Mouse (Mus musculus): Measurements from ENCODE around the gene Arhgef25. TPM values are rescaled to one million over a fixed set of nuclear protein-coding genes. Genes with fewer than 3 reads are reported as not detected.

Gene Arhgef25
- polyA plus RNA-seq, 1 experiment = 10.4 TPM

GRCm38 (mm10) chr10:127179871-127180694, 9.8 kb downstream of the Arhgef25 start, which contains the start of gene Slc26a10:
Gene Slc26a10 (minus strand): TSS chr10:127180645.
- Histone ChIP-seq H3K36me3 (ENCODE audit: control insufficient read depth, insufficient read depth, low read length) (no peaks in the 10 kb centered on the region), H3K4me3 (ENCODE audit: low read depth, low read length) (peak within 1 kb of the TSS; percentile 2; the same call in 1 of the 2 replicates), H3K27me3 (ENCODE audit: control insufficient read depth, insufficient read depth, low read length) (peaks cover 56% of the 10 kb centered on the region), H3K4me1 (ENCODE audit: control insufficient read depth, insufficient read depth, insufficient read length, low read length) (peaks cover 13% of the 10 kb centered on the region), H3K27ac (ENCODE audit: insufficient read depth, low read depth, low read length) (no peak within 1 kb of the TSS)
- no peak for TF ChIP-seq CTCF (IDR thresholded peaks at IDR 0.05; ENCODE audit: extremely low read depth, insufficient read length, insufficient replicate concordance, low read depth, low read length)
- no peak for TF ChIP-seq POLR2A (IDR thresholded peaks at IDR 0.05; ENCODE audit: low read depth, low read length)
- WGBS = 3% methylated on average over 34 of the region's 34 CpGs

- H3K36me3 ChIP-seq (ENCODE audit: control insufficient read depth, insufficient read depth, low read length) = no peaks in the 10 kb centered on the region
- 0 out of 2 replicates have a peak, but pooled peaks have one; percentile 5 for TF ChIP-seq CTCF (IDR thresholded peaks at IDR 0.05; ENCODE audit: extremely low read depth, insufficient read length, insufficient replicate concordance, low read depth, low read length)
- TF ChIP-seq POLR2A (IDR thresholded peaks at IDR 0.05; ENCODE audit: low read depth, low read length) = no peak
- H3K27ac ChIP-seq (ENCODE audit: insufficient read depth, low read depth, low read length) = no peak overlapping the region
- peak overlapping the region; percentile 48 for H3K4me3 ChIP-seq (ENCODE audit: low read depth, low read length)
- WGBS = 4% methylated on average over 41 of the region's 41 CpGs
- peaks cover 53% of the 10 kb centered on the region for H3K27me3 ChIP-seq (ENCODE audit: control insufficient read depth, insufficient read depth, low read length)
- H3K4me1 ChIP-seq (ENCODE audit: control insufficient read depth, insufficient read depth, insufficient read length, low read length) = peaks cover 9% of the 10 kb centered on the region
Measured at GRCm38 (mm10) chr10:127178286-127179027, 11.4 kb downstream of the Arhgef25 start.

GRCm38 (mm10) chr10:127177719-127178118, 12.2 kb downstream of the Arhgef25 start:
- TF ChIP-seq POLR2A (IDR thresholded peaks at IDR 0.05; ENCODE audit: low read depth, low read length) (no peak), CTCF (IDR thresholded peaks at IDR 0.05; ENCODE audit: extremely low read depth, insufficient read length, insufficient replicate concordance, low read depth, low read length) (peak; percentile 91; the same call in 1 of the 2 replicates)
- Histone ChIP-seq H3K4me3 (ENCODE audit: low read depth, low read length) (peak overlapping the region; percentile 48), H3K27ac (ENCODE audit: insufficient read depth, low read depth, low read length) (no peak overlapping the region), H3K36me3 (ENCODE audit: control insufficient read depth, insufficient read depth, low read length) (peaks cover 4% of the 10 kb centered on the region; the same call in 1 of the 2 replicates), H3K4me1 (ENCODE audit: control insufficient read depth, insufficient read depth, insufficient read length, low read length) (peaks cover 9% of the 10 kb centered on the region), H3K27me3 (ENCODE audit: control insufficient read depth, insufficient read depth, low read length) (peaks cover 48% of the 10 kb centered on the region)
- WGBS = 2% methylated on average over 23 of the region's 23 CpGs

DNA sequence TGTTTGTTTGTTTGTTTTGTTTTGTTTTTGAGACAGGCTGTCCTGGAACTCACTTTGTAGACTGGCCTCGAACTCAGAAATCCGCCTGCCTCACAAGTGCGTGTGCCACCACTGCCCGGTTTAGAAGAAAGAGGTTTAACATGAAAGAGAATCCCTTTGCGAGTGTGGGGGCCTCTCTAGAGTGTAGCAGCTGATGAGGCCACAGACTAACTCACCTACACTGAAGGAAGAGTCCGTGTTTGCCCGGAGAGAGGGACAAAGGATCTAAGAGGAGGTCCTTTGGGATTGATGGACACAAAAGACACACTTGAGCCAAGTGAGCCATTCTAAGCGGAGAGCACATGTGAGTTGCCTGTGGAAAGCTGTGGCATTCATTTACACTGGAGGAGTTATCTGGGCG, 12.6 kb downstream of the Arhgef25 start:
- Histone ChIP-seq H3K4me3 (ENCODE audit: low read depth, low read length) (no peak overlapping the region), H3K27ac (ENCODE audit: insufficient read depth, low read depth, low read length) (no peak overlapping the region), H3K27me3 (ENCODE audit: control insufficient read depth, insufficient read depth, low read length) (peaks cover 43% of the 10 kb centered on the region), H3K36me3 (ENCODE audit: control insufficient read depth, insufficient read depth, low read length) (peaks cover 6% of the 10 kb centered on the region), H3K4me1 (ENCODE audit: control insufficient read depth, insufficient read depth, insufficient read length, low read length) (peaks cover 9% of the 10 kb centered on the region)
- TF ChIP-seq POLR2A (IDR thresholded peaks at IDR 0.05; ENCODE audit: low read depth, low read length) (no peak), CTCF (IDR thresholded peaks at IDR 0.05; ENCODE audit: extremely low read depth, insufficient read length, insufficient replicate concordance, low read depth, low read length) (no peak)
- WGBS = 24% methylated on average over 9 of the region's 9 CpGs

DNA sequence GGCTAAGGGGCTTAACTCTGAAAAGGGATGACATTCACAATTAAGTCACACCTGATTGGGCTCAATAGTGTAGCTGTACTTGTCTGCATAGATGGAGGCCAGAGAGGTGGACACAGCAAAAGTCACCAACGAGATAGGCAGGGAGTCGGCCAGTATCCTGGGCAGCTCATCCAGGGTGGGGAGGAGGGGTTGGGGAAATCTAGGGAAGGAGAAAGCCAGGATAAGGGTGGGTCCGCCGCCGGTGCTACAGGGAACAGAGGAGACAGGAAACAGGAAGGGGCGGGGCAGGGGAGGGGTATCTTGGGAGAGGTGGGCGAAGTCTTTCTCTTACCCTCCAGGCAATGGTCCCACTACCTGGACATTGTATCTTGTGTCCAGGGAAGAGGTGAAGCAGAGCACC, 13.1 kb downstream of the Arhgef25 start:
- Histone ChIP-seq H3K27ac (ENCODE audit: insufficient read depth, low read depth, low read length) (no peak overlapping the region), H3K36me3 (ENCODE audit: control insufficient read depth, insufficient read depth, low read length) (peaks cover 11% of the 10 kb centered on the region), H3K27me3 (ENCODE audit: control insufficient read depth, insufficient read depth, low read length) (peaks cover 43% of the 10 kb centered on the region), H3K4me1 (ENCODE audit: control insufficient read depth, insufficient read depth, insufficient read length, low read length) (peaks cover 9% of the 10 kb centered on the region), H3K4me3 (ENCODE audit: low read depth, low read length) (no peak overlapping the region)
- TF ChIP-seq CTCF (IDR thresholded peaks at IDR 0.05; ENCODE audit: extremely low read depth, insufficient read length, insufficient replicate concordance, low read depth, low read length) = no peak
- TF ChIP-seq POLR2A (IDR thresholded peaks at IDR 0.05; ENCODE audit: low read depth, low read length) = no peak
- 8% methylated on average over 6 of the region's 7 CpGs for WGBS

DNA sequence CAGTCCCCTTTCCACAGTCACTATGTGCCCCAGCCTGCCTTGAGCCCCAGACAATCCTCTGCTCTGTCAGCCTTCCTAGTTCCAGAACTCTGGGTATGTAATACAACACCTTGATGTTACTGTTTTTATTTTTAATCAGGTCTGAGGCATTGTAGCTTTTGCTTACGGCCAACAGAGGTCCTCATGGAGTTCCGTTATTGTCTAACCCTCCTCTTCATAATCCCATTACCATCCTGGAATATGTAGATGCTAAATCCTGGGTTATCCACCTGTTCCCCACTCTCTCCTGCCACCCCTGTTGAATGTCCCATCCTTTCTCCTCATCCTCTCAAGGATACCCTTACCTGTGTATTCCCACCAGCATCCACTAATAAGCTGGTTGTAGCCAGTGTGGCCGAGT, 13.7 kb downstream of the Arhgef25 start:
- Histone ChIP-seq H3K36me3 (ENCODE audit: control insufficient read depth, insufficient read depth, low read length) (peaks cover 16% of the 10 kb centered on the region), H3K27me3 (ENCODE audit: control insufficient read depth, insufficient read depth, low read length) (peaks cover 40% of the 10 kb centered on the region), H3K4me3 (ENCODE audit: low read depth, low read length) (no peak overlapping the region), H3K27ac (ENCODE audit: insufficient read depth, low read depth, low read length) (no peak overlapping the region), H3K4me1 (ENCODE audit: control insufficient read depth, insufficient read depth, insufficient read length, low read length) (peaks cover 9% of the 10 kb centered on the region)
- TF ChIP-seq POLR2A (IDR thresholded peaks at IDR 0.05; ENCODE audit: low read depth, low read length) = no peak
- TF ChIP-seq CTCF (IDR thresholded peaks at IDR 0.05; ENCODE audit: extremely low read depth, insufficient read length, insufficient replicate concordance, low read depth, low read length) = no peak
- WGBS = 41% methylated on average over 3 of the region's 3 CpGs

DNA sequence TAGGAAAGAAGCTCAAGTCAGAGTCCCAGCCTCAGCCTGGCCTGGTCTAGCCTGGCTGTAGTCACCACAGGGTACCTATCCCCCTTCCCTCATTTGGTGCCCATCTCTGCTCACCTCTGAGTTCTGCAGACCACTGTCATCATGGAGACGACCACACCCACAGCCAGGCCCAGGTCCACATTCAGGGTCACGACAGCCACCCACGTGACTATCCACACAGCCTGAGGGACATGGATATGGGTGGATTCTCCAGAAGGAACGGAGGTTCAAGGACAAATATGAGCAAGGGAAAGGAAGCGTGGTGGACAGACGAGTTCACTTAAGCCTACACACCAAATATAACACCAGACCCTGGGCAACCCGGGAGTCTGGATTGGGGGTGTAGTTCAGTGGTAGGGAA, 15.7 kb downstream of the Arhgef25 start:
- Histone ChIP-seq H3K4me1 (ENCODE audit: control insufficient read depth, insufficient read depth, insufficient read length, low read length) (peaks cover 22% of the 10 kb centered on the region), H3K27ac (ENCODE audit: insufficient read depth, low read depth, low read length) (no peak overlapping the region), H3K27me3 (ENCODE audit: control insufficient read depth, insufficient read depth, low read length) (peaks cover 25% of the 10 kb centered on the region), H3K36me3 (ENCODE audit: control insufficient read depth, insufficient read depth, low read length) (peaks cover 37% of the 10 kb centered on the region), H3K4me3 (ENCODE audit: low read depth, low read length) (no peak overlapping the region)
- 42% methylated on average over 7 of the region's 7 CpGs for WGBS
- TF ChIP-seq POLR2A (IDR thresholded peaks at IDR 0.05; ENCODE audit: low read depth, low read length) = no peak
- no peak for TF ChIP-seq CTCF (IDR thresholded peaks at IDR 0.05; ENCODE audit: extremely low read depth, insufficient read length, insufficient replicate concordance, low read depth, low read length)

Data from small intestine, adult 2 months (tissue).